16 mouse cellular contexts compared by ENCODE assay signal in the genomic region with DNA sequence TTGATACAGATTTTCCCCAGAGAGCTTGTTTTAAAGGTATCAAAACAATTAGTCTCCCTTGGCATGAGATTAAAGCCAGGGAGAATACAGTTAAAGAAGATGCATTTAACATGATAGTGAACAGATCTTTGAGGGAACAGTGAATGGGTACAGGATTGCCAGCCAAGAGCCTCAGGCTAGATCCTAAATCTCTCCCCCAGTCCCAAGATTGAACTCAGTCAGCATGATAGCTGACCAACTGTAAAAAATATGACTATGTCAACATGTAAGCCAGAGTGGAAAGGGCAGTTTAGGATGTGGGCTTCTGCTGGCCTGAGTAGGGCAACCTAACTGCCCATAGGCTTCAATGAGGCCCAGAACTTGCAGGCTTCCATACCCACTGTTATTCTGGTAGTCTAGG. TPM values are rescaled to one million over a fixed set of nuclear protein-coding genes. Genes with fewer than 3 reads are reported as not detected.
DNase-seq lines count a peak whose midpoint lies in the region; ATAC-seq and TF ChIP-seq lines count a peak whose summit lies in the region.
"Had no signal": no experiment of that assay in that cellular context is flagged by ENCODE, and none has a peak within 500 bp of the region (broad histone marks: within the 10 kb centered on the region; RNA-seq: fewer than 3 reads in every experiment).

No protein-coding gene starts in this region.

- no peaks in the 10 kb centered on the region for H3K36me3 ChIP-seq in forebrain, embryonic 14.5 days (ENCODE audit: control insufficient read depth, insufficient read depth, low read length)
- H3K36me3 ChIP-seq in midbrain, embryonic 11.5 days (ENCODE audit: control insufficient read depth, insufficient read depth, low read length): no peaks in the 10 kb centered on the region
- H3K36me3 ChIP-seq: embryonic facial prominence, embryonic 15.5 days; liver, embryonic 13.5 days had no signal

- H3K27me3 ChIP-seq in forebrain, embryonic 14.5 days (replicated peaks; ENCODE audit: control insufficient read depth, insufficient read depth, low read length): no peaks in the 10 kb centered on the region
- 0 out of 2 replicates have a peak, but pooled peaks cover 2% of the 10 kb centered on the region for H3K27me3 ChIP-seq in midbrain, embryonic 11.5 days (ENCODE audit: control insufficient read depth, insufficient read depth, low read length)

- TF ChIP-seq CTCF in layer of hippocampus, adult 2 months (conservative IDR thresholded peaks at IDR 0.05): no peak
- no peak for TF ChIP-seq CTCF in olfactory bulb, adult 2 months (IDR thresholded peaks at IDR 0.05; ENCODE audit: insufficient read depth, low read depth, low read length)

- no peak overlapping the region for H3K4me3 ChIP-seq in layer of hippocampus, adult 2 months
- 0 out of 2 replicates have a peak overlapping the region, but pooled peaks have one; percentile 0 for H3K4me3 ChIP-seq in forebrain, embryonic 14.5 days (ENCODE audit: low read depth, low read length)
- no peak overlapping the region for H3K4me3 ChIP-seq in midbrain, embryonic 11.5 days (ENCODE audit: low read depth, low read length)
- no peak overlapping the region for H3K4me3 ChIP-seq in olfactory bulb, adult 2 months (ENCODE audit: insufficient read depth, low read depth, low read length)
- H3K4me3 ChIP-seq: embryonic facial prominence, embryonic 15.5 days; liver, embryonic 13.5 days had no signal

- no peak for TF ChIP-seq POLR2A in olfactory bulb, adult 2 months (IDR thresholded peaks at IDR 0.05; ENCODE audit: insufficient read depth, low read depth, low read length)

- peaks cover 26% of the 10 kb centered on the region for H3K4me1 ChIP-seq in forebrain, embryonic 14.5 days (ENCODE audit: control insufficient read depth, insufficient read depth, low read length)
- peaks cover 41% of the 10 kb centered on the region for H3K4me1 ChIP-seq in midbrain, embryonic 11.5 days (ENCODE audit: control insufficient read depth, insufficient read depth, low read length)
- H3K4me1 ChIP-seq in olfactory bulb, adult 2 months (ENCODE audit: control insufficient read depth, insufficient read depth, low read length): peaks cover 14% of the 10 kb centered on the region
- H3K4me1 ChIP-seq: liver, embryonic 13.5 days had no signal

- H3K4me2 ChIP-seq in forebrain, embryonic 14.5 days (ENCODE audit: low read length): peak overlapping the region; percentile 71
- peak overlapping the region; percentile 84 for H3K4me2 ChIP-seq in midbrain, embryonic 11.5 days
- H3K4me2 ChIP-seq: embryonic facial prominence, embryonic 15.5 days; liver, embryonic 13.5 days had no signal

- H3K9ac ChIP-seq in forebrain, embryonic 14.5 days (ENCODE audit: low read length): peak overlapping the region; percentile 43; the same call in 1 of the 2 replicates
- no peak overlapping the region for H3K9ac ChIP-seq in midbrain, embryonic 11.5 days (ENCODE audit: low read length)
- H3K9ac ChIP-seq: embryonic facial prominence, embryonic 15.5 days; liver, embryonic 13.5 days had no signal

- no peaks in the 10 kb centered on the region for H3K9me3 ChIP-seq in forebrain, embryonic 14.5 days (replicated peaks; ENCODE audit: control insufficient read depth, low read length)
- no peaks in the 10 kb centered on the region for H3K9me3 ChIP-seq in midbrain, embryonic 11.5 days (ENCODE audit: control insufficient read depth, low read length)
- H3K9me3 ChIP-seq: embryonic facial prominence, embryonic 15.5 days; liver, embryonic 13.5 days had no signal

- no peak for DNase-seq in layer of hippocampus, adult 2 months (ENCODE audit: low spot score in 2 of 2)
- no peak for DNase-seq in layer of hippocampus, adult 11-12 months (ENCODE audit: low spot score)
- no peak for DNase-seq in forebrain, embryonic 14.5 days (ENCODE audit: low spot score)
- DNase-seq in midbrain, embryonic 11.5 days (ENCODE audit: low spot score, missing footprints): peak; percentile 84
- DNase-seq in kidney, postnatal 14 days: no peak
- DNase-seq in gastrocnemius, adult 18-20 months (ENCODE audit: low spot score): no peak
- DNase-seq in left cerebral cortex, postnatal 36 days (ENCODE audit: low spot score in 2 of 2): no peak
- DNase-seq: cerebellum, adult 9-11 months; liver, embryonic 13.5 days; lung, postnatal 10 days; spleen, adult 18-20 months; thymus, adult 2 months had no signal

- H3K27ac ChIP-seq in layer of hippocampus, adult 2 months: peak overlapping the region; percentile 100
- peak overlapping the region; percentile 99; the same call in 1 of the 2 replicates for H3K27ac ChIP-seq in forebrain, embryonic 14.5 days (ENCODE audit: low read depth, low read length)
- H3K27ac ChIP-seq in midbrain, embryonic 11.5 days (ENCODE audit: low read depth, low read length): no peak overlapping the region
- H3K27ac ChIP-seq in olfactory bulb, adult 2 months (ENCODE audit: insufficient read depth, low read depth, low read length): 0 out of 2 replicates have a peak overlapping the region, but pooled peaks have one; percentile 23
- H3K27ac ChIP-seq: embryonic facial prominence, embryonic 15.5 days; liver, embryonic 13.5 days had no signal

- intact Hi-C loops in left cerebral cortex, postnatal 36 days (cut with DNase I): loop anchor here (10.0 kb wide), 1 partner anchor 369 kb away; no protein-coding TSS in a partner anchor

- no peak for ATAC-seq in forebrain, embryonic 14.5 days
- no peak for ATAC-seq in midbrain, embryonic 11.5 days (ENCODE audit: low FRiP score)
- ATAC-seq: intestine, postnatal 0 days had no signal

RNA-seq across cellular contexts. Expression of a gene that starts 5.9 kb away (rescaled TPM):
- 10 to 100 TPM; 89.4 to 98.1 TPM for total RNA-seq in layer of hippocampus, adult 2 months (2021)
- polyA plus RNA-seq in forebrain, embryonic 14.5 days (2014; fragmentation: Nextera tagmentation; extraction: Ambion mirVana): 75.7 and 82.0 TPM in 2 replicates
- polyA plus RNA-seq in midbrain, embryonic 11.5 days (2014; fragmentation: Nextera tagmentation; extraction: Ambion mirVana): 69.9 and 82.3 TPM in 2 replicates
- not detected in 2 replicates for polyA plus RNA-seq in olfactory bulb, adult 2 months (2012; ENCODE audit: insufficient read depth, insufficient read length, low replicate concordance, missing spikeins)
- under 1 TPM; 0.64 to 0.83 TPM for total RNA-seq in gastrocnemius, adult 18-20 months (2021)
- total RNA-seq in left cerebral cortex, postnatal 36 days (2021): 100 to 1,000 TPM; 128 to 130 TPM
- total RNA-seq: granulocyte monocyte progenitor cell, adult 5-6 weeks had no signal

Comparison
In these comparisons a context has a peak if more than half of its experiments do, and no peak if none do; other contexts are left out.
1. RNA of a gene that starts 5.9 kb away (total RNA-seq): 128 to 130 TPM in left cerebral cortex, postnatal 36 days and 89.4 to 98.1 TPM in layer of hippocampus, adult 2 months; 0.64 to 0.83 TPM in gastrocnemius, adult 18-20 months; every median in the first group is over 10 times any median in the second.